Comparison of ENCODE assay signal across 1 mouse cellular context in the genomic region with DNA sequence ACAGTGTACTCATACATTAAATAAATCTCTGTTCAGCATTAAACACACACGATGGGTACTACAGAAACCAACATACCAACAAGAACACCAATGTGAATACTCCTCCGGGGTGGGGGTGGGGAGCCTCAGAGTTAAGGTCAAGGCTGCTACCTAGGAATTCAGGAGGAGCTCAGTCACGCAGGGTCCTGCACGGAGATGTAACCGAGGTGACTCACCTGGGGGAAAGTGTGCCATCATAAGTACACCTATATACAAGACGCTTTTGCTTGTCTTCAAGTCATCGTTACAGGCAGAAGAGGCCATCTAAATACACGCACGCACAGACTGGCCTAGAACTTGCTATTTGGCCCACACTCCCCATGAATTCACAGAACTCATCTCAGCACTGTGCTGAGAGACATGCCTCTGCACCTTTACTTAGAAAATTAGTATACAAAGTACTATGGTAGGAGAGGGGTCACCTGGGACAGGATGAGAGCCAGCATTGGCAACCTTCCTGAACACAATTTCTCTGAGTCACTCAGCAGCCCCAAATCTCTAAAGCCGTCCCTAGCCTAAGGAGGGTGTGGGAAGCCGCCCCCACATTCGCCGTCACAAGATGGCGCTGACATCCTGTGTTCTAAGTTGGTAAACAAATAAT.
TF ChIP-seq lines count a peak whose summit lies in the region.

No protein-coding gene starts in this region.

TF ChIP-seq in CH12.LX, 34 proteins besides CTCF, POLR2A, EP300 and RAD21:
- peak; percentile 38; the same call in 1 of the 2 replicates for TF ChIP-seq NRF1 (IDR thresholded peaks at IDR 0.05; ENCODE audit: low read depth, low read length)
- TF ChIP-seq SMC3 (IDR thresholded peaks at IDR 0.05; ENCODE audit: low read depth, low read length): peak; percentile 46
- TF ChIP-seq BHLHE40 (IDR thresholded peaks at IDR 0.05; ENCODE audit: low read depth, low read length): no peak
- TF ChIP-seq GABPA (IDR thresholded peaks at IDR 0.05; ENCODE audit: insufficient replicate concordance, low read depth, low read length): no peak
- TF ChIP-seq ZNF384 (IDR thresholded peaks at IDR 0.05; ENCODE audit: low read depth, low read length): no peak
TF ChIP-seq in CH12.LX: peak in this region for 2.
